In the genomic region with DNA sequence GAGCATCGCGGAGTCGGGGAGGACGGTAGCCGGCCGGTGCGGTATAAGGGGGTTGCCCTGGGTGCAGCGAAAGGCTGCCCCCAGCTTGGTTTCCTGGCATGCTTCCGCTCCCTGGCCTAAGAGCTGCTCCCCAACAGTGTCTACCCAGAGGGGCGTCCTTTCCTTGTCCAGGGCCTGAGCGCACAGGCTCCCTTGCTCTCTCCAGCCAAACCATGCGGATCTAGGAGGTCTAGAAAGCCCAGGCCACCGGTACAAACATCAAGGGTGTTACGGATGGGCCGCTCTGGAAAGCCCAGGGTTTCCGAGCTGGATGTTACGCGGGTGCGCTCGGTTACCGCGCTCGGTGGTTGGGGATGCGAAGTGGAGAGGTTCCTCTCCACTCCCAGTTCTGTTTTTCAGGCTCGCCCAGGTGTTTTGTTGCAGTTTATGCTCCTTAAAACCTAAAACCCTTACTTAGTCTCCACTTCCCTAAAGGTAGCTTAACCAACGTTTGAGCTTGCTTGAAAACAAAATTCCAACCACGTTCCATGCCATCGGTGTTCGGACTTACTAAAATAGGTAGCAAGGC, we compare ENCODE assay signal across 9 mouse cellular contexts. TPM values are rescaled to one million over a fixed set of nuclear protein-coding genes. Genes with fewer than 3 reads are reported as not detected.
DNase-seq lines count a peak whose midpoint lies in the region; ATAC-seq lines count a peak whose summit lies in the region.
"Had no signal": no experiment of that assay in that cellular context is flagged by ENCODE, and none has a peak within 500 bp of the region (broad histone marks: within the 10 kb centered on the region; RNA-seq: fewer than 3 reads in every experiment).

No protein-coding gene starts in this region.

- peaks cover 97% of the 10 kb centered on the region for H3K27me3 ChIP-seq in liver, embryonic 13.5 days
- peaks cover 74% of the 10 kb centered on the region for H3K27me3 ChIP-seq in embryonic facial prominence, embryonic 11.5 days (ENCODE audit: control insufficient read depth, insufficient read depth, low read length)
- peaks cover 100% of the 10 kb centered on the region for H3K27me3 ChIP-seq in hindbrain, embryonic 14.5 days (ENCODE audit: control insufficient read depth, insufficient read depth, low read length)
- peaks cover 100% of the 10 kb centered on the region for H3K27me3 ChIP-seq in neural tube, embryonic 13.5 days

- WGBS in liver, embryonic 13.5 days (ENCODE audit: insufficient replicate concordance): 3% methylated on average over 29 of the region's 29 CpGs
- under 1% methylated on average over 28 of the region's 29 CpGs for WGBS in embryonic facial prominence, embryonic 11.5 days
- WGBS in hindbrain, embryonic 14.5 days: 1% methylated on average over 29 of the region's 29 CpGs
- WGBS in neural tube, embryonic 13.5 days: 1% methylated on average over 29 of the region's 29 CpGs

- 0 out of 2 replicates have a peak overlapping the region, but pooled peaks have one; percentile 34 for H3K4me3 ChIP-seq in liver, embryonic 13.5 days (replicated peaks)
- no peak overlapping the region for H3K4me3 ChIP-seq in embryonic facial prominence, embryonic 11.5 days (ENCODE audit: low read depth, low read length)
- peak overlapping the region; percentile 38 for H3K4me3 ChIP-seq in hindbrain, embryonic 14.5 days (replicated peaks; ENCODE audit: low read length)
- H3K4me3 ChIP-seq in neural tube, embryonic 13.5 days: peak overlapping the region; percentile 39

- no peak overlapping the region for H3K4me2 ChIP-seq in liver, embryonic 13.5 days
- H3K4me2 ChIP-seq in embryonic facial prominence, embryonic 11.5 days (ENCODE audit: low read depth, low read length): 0 out of 2 replicates have a peak overlapping the region, but pooled peaks have one; percentile 20
- peak overlapping the region; percentile 77 for H3K4me2 ChIP-seq in hindbrain, embryonic 14.5 days (replicated peaks)
- H3K4me2 ChIP-seq in neural tube, embryonic 13.5 days: peak overlapping the region; percentile 66; the same call in 1 of the 2 replicates

- no peak overlapping the region for H3K27ac ChIP-seq in liver, embryonic 13.5 days
- no peak overlapping the region for H3K27ac ChIP-seq in embryonic facial prominence, embryonic 11.5 days (replicated peaks; ENCODE audit: low read depth, low read length)
- H3K27ac ChIP-seq in hindbrain, embryonic 14.5 days: no peak overlapping the region
- no peak overlapping the region for H3K27ac ChIP-seq in neural tube, embryonic 13.5 days (replicated peaks)

- peaks cover 14% of the 10 kb centered on the region for H3K4me1 ChIP-seq in liver, embryonic 13.5 days (replicated peaks)
- H3K4me1 ChIP-seq in embryonic facial prominence, embryonic 11.5 days (ENCODE audit: control insufficient read depth, insufficient read depth, low read length): peaks cover 9% of the 10 kb centered on the region
- peaks cover 14% of the 10 kb centered on the region for H3K4me1 ChIP-seq in hindbrain, embryonic 14.5 days (replicated peaks; ENCODE audit: control insufficient read depth, insufficient read depth, low read length)
- H3K4me1 ChIP-seq in neural tube, embryonic 13.5 days (replicated peaks): peaks cover 21% of the 10 kb centered on the region

- H3K9me3 ChIP-seq in liver, embryonic 13.5 days (replicated peaks): no peaks in the 10 kb centered on the region
- H3K9me3 ChIP-seq in embryonic facial prominence, embryonic 11.5 days (replicated peaks; ENCODE audit: control insufficient read depth, low read length): no peaks in the 10 kb centered on the region
- no peaks in the 10 kb centered on the region for H3K9me3 ChIP-seq in hindbrain, embryonic 14.5 days (ENCODE audit: control insufficient read depth, low read length)
- no peaks in the 10 kb centered on the region for H3K9me3 ChIP-seq in neural tube, embryonic 13.5 days

- H3K36me3 ChIP-seq in liver, embryonic 13.5 days: no peaks in the 10 kb centered on the region
- no peaks in the 10 kb centered on the region for H3K36me3 ChIP-seq in embryonic facial prominence, embryonic 11.5 days (replicated peaks; ENCODE audit: control insufficient read depth, insufficient read depth, low read depth, low read length)
- no peaks in the 10 kb centered on the region for H3K36me3 ChIP-seq in hindbrain, embryonic 14.5 days (replicated peaks; ENCODE audit: control insufficient read depth, insufficient read depth)
- no peaks in the 10 kb centered on the region for H3K36me3 ChIP-seq in neural tube, embryonic 13.5 days

- no peak for ATAC-seq in liver, embryonic 13.5 days (ENCODE audit: low read depth)
- ATAC-seq in embryonic facial prominence, embryonic 11.5 days (replicated peaks; ENCODE audit: insufficient number of reproducible peaks, low FRiP score, low TSS enrichment, low read depth): no peak
- ATAC-seq in hindbrain, embryonic 14.5 days (ENCODE audit: low FRiP score): no peak
- ATAC-seq in neural tube, embryonic 13.5 days (ENCODE audit: low read depth): no peak

- DNase-seq in liver, embryonic 13.5 days: no peak
- no peak for DNase-seq in liver
- peak; percentile 24 for DNase-seq in embryonic facial prominence, embryonic 11.5 days (ENCODE audit: low spot score)
- DNase-seq in hindbrain, embryonic 14.5 days (ENCODE audit: low spot score): no peak
- no peak for DNase-seq in adrenal gland, postnatal 25 days
- DNase-seq in adrenal gland, postnatal 14 days: no peak
- no peak for DNase-seq in kidney, adult 8-10 months
- DNase-seq: thymus, postnatal 14 days had no signal

- H3K9ac ChIP-seq in liver, embryonic 13.5 days: no peak overlapping the region
- no peak overlapping the region for H3K9ac ChIP-seq in embryonic facial prominence, embryonic 11.5 days (replicated peaks; ENCODE audit: low read length)
- peak overlapping the region; percentile 28; the same call in 1 of the 2 replicates for H3K9ac ChIP-seq in hindbrain, embryonic 14.5 days
- no peak overlapping the region for H3K9ac ChIP-seq in neural tube, embryonic 13.5 days

RNA-seq across cellular contexts. Expression of a gene that starts 1.5 kb away (rescaled TPM):
- polyA plus RNA-seq in liver, embryonic 13.5 days (2015; fragmentation: Nextera tagmentation; extraction: Ambion mirVana): 0.13 TPM in 1 of 2 replicates, not detected in the other
- polyA plus RNA-seq in embryonic facial prominence, embryonic 11.5 days (2014; fragmentation: Nextera tagmentation; extraction: Ambion mirVana): 2.5 and 2.7 TPM in 2 replicates
- polyA plus RNA-seq in hindbrain, embryonic 14.5 days (2014; fragmentation: Nextera tagmentation; extraction: Ambion mirVana): 93.4 and 118 TPM in 2 replicates
- polyA plus RNA-seq in neural tube, embryonic 13.5 days (2015; fragmentation: Nextera tagmentation; extraction: Ambion mirVana): 20.9 and 26.0 TPM in 2 replicates
- total RNA-seq in adrenal gland, postnatal 25 days (2021): 0.27 TPM in 1 of 2 replicates, not detected in the other
- total RNA-seq in adrenal gland, postnatal 14 days (2021): 1.1 and 1.2 TPM in 2 replicates

RNA-seq across cellular contexts. Expression of a gene that starts 45.8 kb away (rescaled TPM):
- not detected in 2 replicates for polyA plus RNA-seq in liver, embryonic 13.5 days (2015; fragmentation: Nextera tagmentation; extraction: Ambion mirVana)
- 2.3 and 2.7 TPM in 2 replicates for polyA plus RNA-seq in embryonic facial prominence, embryonic 11.5 days (2014; fragmentation: Nextera tagmentation; extraction: Ambion mirVana)
- 10.9 and 14.1 TPM in 2 replicates for polyA plus RNA-seq in hindbrain, embryonic 14.5 days (2014; fragmentation: Nextera tagmentation; extraction: Ambion mirVana)
- polyA plus RNA-seq in neural tube, embryonic 13.5 days (2015; fragmentation: Nextera tagmentation; extraction: Ambion mirVana): 4.5 and 4.6 TPM in 2 replicates
- not detected in 2 replicates for total RNA-seq in adrenal gland, postnatal 25 days (2021)
- 0.15 TPM in 1 of 2 replicates, not detected in the other for total RNA-seq in adrenal gland, postnatal 14 days (2021)
